Mouse (Mus musculus): ENCODE data around the gene Tas1r1. TPM values are rescaled to one million over a fixed set of nuclear protein-coding genes. Genes with fewer than 3 reads are reported as not detected.
A peak's percentile ranks its signal among the peaks of the same experiment; 100 is the strongest.

Gene Tas1r1
- polyA plus RNA-seq, 1 experiment = 0.10 TPM

DNA sequence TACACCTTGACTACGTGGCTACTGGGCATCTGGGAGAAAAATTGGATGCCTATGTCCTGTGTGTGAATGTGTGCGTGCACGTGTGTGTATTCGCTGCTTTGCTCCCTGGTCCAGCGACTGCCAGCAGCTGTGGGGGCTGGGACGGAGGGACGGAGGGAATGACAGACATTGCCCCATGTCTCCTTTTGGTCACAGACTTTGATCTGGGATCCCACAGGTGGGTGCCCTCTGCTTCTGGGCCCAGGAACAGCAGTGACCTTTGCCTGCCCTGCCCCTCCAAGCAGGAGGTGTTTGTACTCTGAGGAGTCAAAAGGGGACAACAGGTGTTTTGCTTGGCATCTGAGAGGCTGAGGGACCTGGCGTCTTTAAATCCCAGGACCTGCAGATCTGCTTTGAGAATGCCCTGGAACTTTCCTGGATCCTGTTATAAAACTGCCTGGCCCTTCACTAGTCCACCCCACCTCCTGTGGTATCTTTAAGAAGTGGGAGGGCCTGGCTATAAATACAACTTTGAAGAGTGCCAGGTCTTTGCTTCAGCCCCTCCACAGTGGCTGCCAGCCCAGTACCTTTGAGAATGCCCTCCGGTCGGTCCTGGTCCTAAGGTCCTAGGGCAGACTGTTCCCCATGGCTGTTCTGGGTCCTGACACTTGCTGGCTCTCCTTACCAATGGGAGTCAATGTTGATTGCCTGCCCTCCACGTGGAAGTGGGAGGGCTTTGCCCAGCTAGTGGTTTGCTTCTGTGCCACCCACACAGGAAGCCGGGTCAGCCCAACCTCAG is 25.1 kb downstream of the Tas1r1 start:
- H3K27me3 ChIP-seq (ENCODE audit: control insufficient read depth, insufficient read depth, low read length) = no peaks in the 10 kb centered on the region
- TF ChIP-seq POLR2A (IDR thresholded peaks at IDR 0.05; ENCODE audit: borderline replicate concordance, insufficient read depth, low read length) (no peak), CTCF (IDR thresholded peaks at IDR 0.05; ENCODE audit: borderline replicate concordance, insufficient read depth, low read depth, low read length) (no peak)
- DNase-seq = no peak
- no peak overlapping the region for H3K4me3 ChIP-seq (replicated peaks; ENCODE audit: insufficient read depth, low read depth, low read length)
- H3K4me1 ChIP-seq (ENCODE audit: control insufficient read depth, insufficient read depth, low read length) = peaks cover 13% of the 10 kb centered on the region
- WGBS = 59% methylated on average over 12 of the region's 12 CpGs
- H3K27ac ChIP-seq (ENCODE audit: insufficient read depth, low read length) = no peak overlapping the region

GRCm38 (mm10) chr4:152012109-152012508 is 26.3 kb downstream of the Tas1r1 start:
- no peak overlapping the region for H3K4me3 ChIP-seq (replicated peaks; ENCODE audit: insufficient read depth, low read depth, low read length)
- peaks cover 17% of the 10 kb centered on the region for H3K4me1 ChIP-seq (ENCODE audit: control insufficient read depth, insufficient read depth, low read length)
- peak; percentile 33 to 44 for DNase-seq
- H3K27ac ChIP-seq (ENCODE audit: insufficient read depth, low read length) = no peak overlapping the region
- 35% methylated on average over 16 of the region's 16 CpGs for WGBS
- TF ChIP-seq POLR2A (IDR thresholded peaks at IDR 0.05; ENCODE audit: borderline replicate concordance, insufficient read depth, low read length) (no peak), CTCF (IDR thresholded peaks at IDR 0.05; ENCODE audit: borderline replicate concordance, insufficient read depth, low read depth, low read length) (no peak)
- no peaks in the 10 kb centered on the region for H3K27me3 ChIP-seq (ENCODE audit: control insufficient read depth, insufficient read depth, low read length)

- DNase-seq = no peak
- TF ChIP-seq POLR2A (IDR thresholded peaks at IDR 0.05; ENCODE audit: borderline replicate concordance, insufficient read depth, low read length) (no peak), CTCF (IDR thresholded peaks at IDR 0.05; ENCODE audit: borderline replicate concordance, insufficient read depth, low read depth, low read length) (no peak)
- 41% methylated on average over 8 of the region's 8 CpGs for WGBS
- no peaks in the 10 kb centered on the region for H3K27me3 ChIP-seq (ENCODE audit: control insufficient read depth, insufficient read depth, low read length)
- H3K4me1 ChIP-seq (ENCODE audit: control insufficient read depth, insufficient read depth, low read length) = peaks cover 17% of the 10 kb centered on the region
- peak overlapping the region; percentile 89 for H3K4me3 ChIP-seq (replicated peaks; ENCODE audit: insufficient read depth, low read depth, low read length)
- H3K27ac ChIP-seq (ENCODE audit: insufficient read depth, low read length) = peak overlapping the region; percentile 35; the same call in 1 of the 2 replicates
These were observed 27.1 kb downstream of the Tas1r1 start for GRCm38 (mm10) chr4:152011171-152011760.

DNA sequence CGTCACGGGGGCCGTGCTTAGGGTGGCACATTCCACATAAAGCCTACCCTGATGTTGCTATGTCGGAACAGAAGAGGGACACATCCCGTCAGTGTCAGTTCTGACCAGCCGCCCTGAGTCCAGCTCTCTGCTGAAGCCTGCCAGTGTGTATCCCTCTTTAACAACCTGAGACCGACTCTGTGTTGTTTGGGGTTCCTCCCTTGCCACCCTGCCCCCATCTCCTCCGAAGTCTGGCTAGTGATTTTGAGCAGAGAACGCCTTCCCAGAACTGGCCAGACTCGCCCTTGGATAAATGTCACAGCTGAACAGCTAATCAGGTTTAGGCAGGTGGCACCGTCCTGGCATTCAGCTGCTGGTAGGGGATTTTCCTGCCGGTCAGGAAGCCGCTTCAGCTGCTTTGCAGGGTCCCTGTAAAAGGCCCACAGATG is 27.6 kb downstream of the Tas1r1 start:
- H3K27ac ChIP-seq (ENCODE audit: insufficient read depth, low read length) = peak overlapping the region; percentile 35; the same call in 1 of the 2 replicates
- H3K27me3 ChIP-seq (ENCODE audit: control insufficient read depth, insufficient read depth, low read length) = no peaks in the 10 kb centered on the region
- WGBS = 5% methylated on average over 13 of the region's 13 CpGs
- H3K4me3 ChIP-seq (replicated peaks; ENCODE audit: insufficient read depth, low read depth, low read length) = peak overlapping the region; percentile 89
- peaks cover 17% of the 10 kb centered on the region for H3K4me1 ChIP-seq (ENCODE audit: control insufficient read depth, insufficient read depth, low read length)
- DNase-seq = peak; percentile 54 to 59
- no peak for TF ChIP-seq POLR2A (IDR thresholded peaks at IDR 0.05; ENCODE audit: borderline replicate concordance, insufficient read depth, low read length)
- TF ChIP-seq CTCF (IDR thresholded peaks at IDR 0.05; ENCODE audit: borderline replicate concordance, insufficient read depth, low read depth, low read length) = no peak

DNA sequence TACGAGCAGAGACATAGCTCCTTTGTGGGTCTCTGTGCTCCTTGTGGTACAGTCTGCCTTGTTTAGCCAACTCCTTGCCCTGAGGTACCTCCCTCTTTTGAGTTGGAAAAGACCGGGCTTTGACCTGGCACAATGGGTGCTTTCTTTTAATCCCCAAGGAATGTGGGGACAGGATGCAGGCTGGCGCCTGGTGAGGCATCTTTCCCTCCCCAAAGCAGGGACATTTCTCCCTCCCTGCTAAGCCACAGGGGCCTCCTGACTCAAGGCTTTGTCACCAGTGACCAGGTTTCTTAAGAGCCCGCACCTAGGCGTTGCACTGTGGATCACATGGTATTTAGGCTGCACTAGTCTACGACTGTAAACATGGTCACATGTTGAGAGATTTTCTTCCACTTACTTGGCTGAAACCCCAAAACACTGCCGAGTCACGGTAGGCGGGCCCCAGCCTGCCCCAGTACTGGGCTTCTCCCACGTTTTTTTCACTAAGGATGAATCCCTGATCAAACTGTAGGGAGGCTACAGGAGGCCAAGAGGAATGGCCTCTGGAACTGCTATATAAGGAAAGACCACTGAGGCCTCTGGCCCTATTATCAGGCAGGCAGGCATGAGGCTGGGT is 28.2 kb downstream of the Tas1r1 start:
- no peak for TF ChIP-seq CTCF (IDR thresholded peaks at IDR 0.05; ENCODE audit: borderline replicate concordance, insufficient read depth, low read depth, low read length)
- TF ChIP-seq POLR2A (IDR thresholded peaks at IDR 0.05; ENCODE audit: borderline replicate concordance, insufficient read depth, low read length) = no peak
- Histone ChIP-seq H3K27me3 (ENCODE audit: control insufficient read depth, insufficient read depth, low read length) (no peaks in the 10 kb centered on the region), H3K4me1 (ENCODE audit: control insufficient read depth, insufficient read depth, low read length) (peaks cover 17% of the 10 kb centered on the region), H3K27ac (ENCODE audit: insufficient read depth, low read length) (peak overlapping the region; percentile 80; the same call in 1 of the 2 replicates), H3K4me3 (replicated peaks; ENCODE audit: insufficient read depth, low read depth, low read length) (peak overlapping the region; percentile 89)
- under 1% methylated on average over 10 of the region's 10 CpGs for WGBS
- DNase-seq = peak; percentile 46 to 50

DNA sequence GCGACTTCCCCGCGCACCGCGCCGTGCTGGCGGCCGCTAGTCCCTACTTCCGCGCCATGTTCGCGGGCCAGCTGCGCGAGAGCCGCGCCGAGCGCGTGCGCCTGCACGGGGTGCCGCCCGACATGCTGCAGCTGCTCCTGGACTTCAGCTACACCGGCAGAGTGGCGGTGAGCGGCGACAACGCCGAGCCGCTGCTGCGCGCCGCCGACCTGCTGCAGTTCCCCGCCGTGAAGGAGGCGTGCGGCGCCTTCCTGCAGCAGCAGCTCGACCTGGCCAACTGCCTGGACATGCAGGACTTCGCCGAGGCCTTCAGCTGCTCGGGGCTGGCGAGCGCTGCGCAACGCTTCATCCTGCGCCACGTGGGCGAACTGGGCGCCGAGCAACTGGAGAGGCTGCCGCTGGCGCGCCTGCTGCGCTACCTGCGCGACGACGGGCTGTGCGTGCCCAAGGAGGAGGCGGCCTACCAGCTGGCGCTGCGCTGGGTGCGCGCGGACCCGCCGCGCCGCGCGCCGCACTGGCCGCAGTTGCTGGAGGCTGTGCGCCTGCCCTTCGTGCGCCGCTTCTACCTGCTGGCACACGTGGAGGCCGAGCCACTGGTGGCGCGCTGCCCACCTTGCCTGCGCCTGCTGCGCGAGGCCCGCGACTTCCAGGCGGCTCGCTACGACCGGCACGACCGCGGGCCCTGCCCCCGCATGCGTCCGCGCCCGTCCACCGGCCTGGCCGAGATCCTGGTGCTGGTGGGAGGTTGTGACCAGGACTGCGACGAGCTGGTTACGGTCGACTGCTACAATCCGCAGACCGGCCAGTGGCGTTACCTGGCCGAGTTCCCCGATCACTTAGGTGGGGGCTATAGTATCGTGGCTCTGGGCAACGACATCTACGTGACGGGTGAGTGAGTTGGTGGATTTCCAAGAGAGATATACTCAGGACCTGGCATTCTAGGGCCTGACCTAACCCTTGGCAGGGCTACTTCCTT is 29.0 kb downstream of the Tas1r1 start:
- Histone ChIP-seq H3K4me1 (ENCODE audit: control insufficient read depth, insufficient read depth, low read length) (peaks cover 17% of the 10 kb centered on the region), H3K27ac (ENCODE audit: insufficient read depth, low read length) (peak overlapping the region; percentile 80), H3K4me3 (replicated peaks; ENCODE audit: insufficient read depth, low read depth, low read length) (peak overlapping the region; percentile 89), H3K27me3 (ENCODE audit: control insufficient read depth, insufficient read depth, low read length) (no peaks in the 10 kb centered on the region)
- DNase-seq = peak; percentile 79 to 81
- TF ChIP-seq CTCF (IDR thresholded peaks at IDR 0.05; ENCODE audit: borderline replicate concordance, insufficient read depth, low read depth, low read length) (no peak), POLR2A (IDR thresholded peaks at IDR 0.05; ENCODE audit: borderline replicate concordance, insufficient read depth, low read length) (0 out of 2 replicates have a peak, but pooled peaks have one; percentile 10)
- WGBS = under 1% methylated on average over 115 of the region's 115 CpGs

DNA sequence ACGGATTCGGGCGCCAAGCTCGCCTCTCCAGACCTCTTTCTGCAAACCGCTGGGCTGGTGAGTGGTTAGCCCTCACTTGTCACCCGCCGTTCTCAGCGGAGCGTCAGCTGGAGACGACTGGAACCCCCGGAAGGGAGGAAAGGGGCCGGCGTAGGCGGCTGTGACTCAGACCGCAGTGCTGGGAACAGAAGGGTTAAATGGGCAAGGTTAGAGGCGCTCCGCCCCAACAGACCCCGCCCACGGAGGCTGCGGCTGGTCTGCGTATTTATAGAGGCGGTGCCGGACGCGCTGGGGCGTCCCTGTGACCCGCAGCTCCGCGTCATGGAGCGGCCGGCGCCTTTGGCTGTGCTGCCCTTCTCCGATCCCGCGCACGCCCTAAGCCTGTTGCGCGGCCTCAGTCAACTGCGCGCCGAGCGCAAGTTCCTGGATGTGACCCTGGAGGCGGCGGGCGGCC is 29.7 kb downstream of the Tas1r1 start, which contains the start of gene Klhl21:
Gene Klhl21, plus strand, starts transcription at position 182 of the 454 bp plus-strand sequence.
- peaks cover 17% of the 10 kb centered on the region for H3K4me1 ChIP-seq (ENCODE audit: control insufficient read depth, insufficient read depth, low read length)
- DNase-seq = peak; percentile 94 to 95
- no peak for TF ChIP-seq CTCF (IDR thresholded peaks at IDR 0.05; ENCODE audit: borderline replicate concordance, insufficient read depth, low read depth, low read length)
- TF ChIP-seq POLR2A (IDR thresholded peaks at IDR 0.05; ENCODE audit: borderline replicate concordance, insufficient read depth, low read length) = peak; percentile 81
- under 1% methylated on average over 44 of the region's 45 CpGs for WGBS
- H3K4me3 ChIP-seq (replicated peaks; ENCODE audit: insufficient read depth, low read depth, low read length) = peak within 1 kb of the TSS; percentile 89
- peak within 1 kb of the TSS; percentile 80 for H3K27ac ChIP-seq (ENCODE audit: insufficient read depth, low read length)
- H3K27me3 ChIP-seq (ENCODE audit: control insufficient read depth, insufficient read depth, low read length) = no peaks in the 10 kb centered on the region
